Comparison of ENCODE assay signal across 31 mouse cellular contexts in genomic region chr3:152936313-152936712, GRCm38 (mm10). TPM values are rescaled to one million over a fixed set of nuclear protein-coding genes. Genes with fewer than 3 reads are reported as not detected.
"Had no signal": no experiment of that assay in that cellular context is flagged by ENCODE, and none has a peak within 500 bp of the region (broad histone marks: within the 10 kb centered on the region; RNA-seq: fewer than 3 reads in every experiment).

No protein-coding gene starts in this region.

- H3K27ac ChIP-seq: left cerebral cortex, adult 2 months; limb, embryonic 10.5 days; limb, embryonic 12.5 days; limb, embryonic 13.5 days; limb, embryonic 15.5 days; liver, embryonic 13.5 days; liver, embryonic 14.5 days; liver, embryonic 15.5 days; lung, embryonic 15.5 days; macrophage; midbrain, embryonic 10.5 days; midbrain, embryonic 12.5 days; midbrain, embryonic 13.5 days; midbrain, embryonic 15.5 days had no signal

- ATAC-seq: lung, postnatal 0 days; midbrain, embryonic 13.5 days; midbrain, embryonic 15.5 days; midbrain, embryonic 16.5 days had no signal

- H3K9ac ChIP-seq: limb, embryonic 12.5 days; limb, embryonic 13.5 days; limb, embryonic 15.5 days; liver, embryonic 13.5 days; liver, embryonic 14.5 days; liver, embryonic 15.5 days; lung, embryonic 14.5 days; lung, embryonic 15.5 days; midbrain, embryonic 12.5 days; midbrain, embryonic 13.5 days; midbrain, embryonic 15.5 days had no signal

- H3K4me3 ChIP-seq: left cerebral cortex, adult 2 months; limb, embryonic 10.5 days; limb, embryonic 12.5 days; limb, embryonic 13.5 days; limb, embryonic 15.5 days; liver, embryonic 13.5 days; liver, embryonic 15.5 days; lung, embryonic 15.5 days; megakaryocyte, embryonic 14.5 days; midbrain, embryonic 10.5 days; midbrain, embryonic 12.5 days; midbrain, embryonic 13.5 days; midbrain, embryonic 15.5 days; myocyte had no signal

- H3K4me1 ChIP-seq: limb, embryonic 10.5 days; limb, embryonic 12.5 days; limb, embryonic 13.5 days; limb, embryonic 15.5 days; liver, embryonic 15.5 days; lung, embryonic 15.5 days; midbrain, embryonic 10.5 days; midbrain, embryonic 12.5 days; midbrain, embryonic 13.5 days; midbrain, embryonic 15.5 days had no signal

- H3K27me3 ChIP-seq: limb, embryonic 12.5 days; limb, embryonic 13.5 days; limb, embryonic 15.5 days; liver, embryonic 13.5 days; liver, embryonic 15.5 days; lung, embryonic 15.5 days; midbrain, embryonic 12.5 days; midbrain, embryonic 13.5 days; midbrain, embryonic 15.5 days had no signal

- H3K36me3 ChIP-seq: limb, embryonic 10.5 days; limb, embryonic 12.5 days; limb, embryonic 13.5 days; limb, embryonic 15.5 days; liver, embryonic 13.5 days; liver, embryonic 15.5 days; lung, embryonic 15.5 days; midbrain, embryonic 10.5 days; midbrain, embryonic 12.5 days; midbrain, embryonic 13.5 days; midbrain, embryonic 15.5 days had no signal

- H3K9me3 ChIP-seq: limb, embryonic 10.5 days; limb, embryonic 12.5 days; limb, embryonic 13.5 days; limb, embryonic 15.5 days; liver, embryonic 13.5 days; liver, embryonic 15.5 days; lung, embryonic 15.5 days; midbrain, embryonic 10.5 days; midbrain, embryonic 12.5 days; midbrain, embryonic 13.5 days; midbrain, embryonic 15.5 days had no signal

- DNase-seq: left cerebral cortex, postnatal 4 days; liver; liver, embryonic 13.5 days; lung, adult 18-20 months; lung, adult 2 months; lung, embryonic 14.5 days; lung, postnatal 10 days; lung, postnatal 14 days; lung, postnatal 36 days; lung, postnatal 4 days had no signal

- H3K4me2 ChIP-seq: limb, embryonic 12.5 days; limb, embryonic 13.5 days; limb, embryonic 15.5 days; liver, embryonic 11.5 days; liver, embryonic 13.5 days; liver, embryonic 15.5 days; lung, embryonic 14.5 days; lung, embryonic 15.5 days; midbrain, embryonic 11.5 days; midbrain, embryonic 12.5 days; midbrain, embryonic 13.5 days; midbrain, embryonic 15.5 days had no signal

RNA-seq across cellular contexts. Expression of gene St6galnac5, which starts 45.7 kb away (rescaled TPM):
- total RNA-seq: liver, adult 2 months; megakaryocyte-erythroid progenitor cell, adult 5-6 weeks had no signal
- polyA plus RNA-seq: liver, adult 2 months; macrophage; myocyte had no signal
